Comparison of ENCODE assay signal across 22 mouse cellular contexts in genomic region chr16:31993946-31994345, GRCm38 (mm10). TPM values are rescaled to one million over a fixed set of nuclear protein-coding genes. Genes with fewer than 3 reads are reported as not detected.
DNase-seq lines count a peak whose midpoint lies in the region; TF ChIP-seq lines count a peak whose summit lies in the region.
"Had no signal": no experiment of that assay in that cellular context is flagged by ENCODE, and none has a peak within 500 bp of the region (broad histone marks: within the 10 kb centered on the region; RNA-seq: fewer than 3 reads in every experiment).

No protein-coding gene starts in this region.

- H3K27ac ChIP-seq in liver, adult 2 months (replicated peaks; ENCODE audit: insufficient read depth, low read depth, low read length): peak overlapping the region; percentile 78
- peak overlapping the region; percentile 93 for H3K27ac ChIP-seq in embryonic fibroblast, embryonic 13.5 days (ENCODE audit: insufficient read depth, low read length)
- H3K27ac ChIP-seq: embryonic facial prominence, embryonic 10.5 days; embryonic facial prominence, embryonic 13.5 days; forebrain, embryonic 10.5 days; forebrain, embryonic 13.5 days; heart, adult 2 months; hindbrain, embryonic 12.5 days; hindbrain, embryonic 15.5 days had no signal

- H3K36me3 ChIP-seq in liver, adult 2 months (ENCODE audit: control insufficient read depth, insufficient read depth, low read length): peaks cover 5% of the 10 kb centered on the region

- no peak overlapping the region for H3K9ac ChIP-seq in liver, adult 2 months (ENCODE audit: low read depth, low read length)
- H3K9ac ChIP-seq: embryonic facial prominence, embryonic 13.5 days; forebrain, embryonic 13.5 days; hindbrain, embryonic 12.5 days; hindbrain, embryonic 15.5 days had no signal

- no peak for TF ChIP-seq CTCF in liver, adult 2 months (IDR thresholded peaks at IDR 0.05; ENCODE audit: low read depth, low read length)
- no peak for TF ChIP-seq CTCF in embryonic fibroblast, embryonic 13.5 days (IDR thresholded peaks at IDR 0.05; ENCODE audit: borderline replicate concordance, insufficient read depth, low read length)

- TF ChIP-seq POLR2A in liver, adult 2 months (IDR thresholded peaks at IDR 0.05; ENCODE audit: extremely low read depth, insufficient read depth, low read length): no peak
- TF ChIP-seq POLR2A in embryonic fibroblast, embryonic 13.5 days (IDR thresholded peaks at IDR 0.05; ENCODE audit: low read depth, low read length): no peak

- peaks cover 24% of the 10 kb centered on the region for H3K4me1 ChIP-seq in liver, adult 2 months (ENCODE audit: control insufficient read depth, insufficient read depth, low read length)
- H3K4me1 ChIP-seq in embryonic fibroblast, embryonic 13.5 days (ENCODE audit: control insufficient read depth, insufficient read depth, low read length): 0 out of 2 replicates have a peak, but pooled peaks cover 3% of the 10 kb centered on the region
- H3K4me1 ChIP-seq: embryonic facial prominence, embryonic 10.5 days; embryonic facial prominence, embryonic 13.5 days; forebrain, embryonic 10.5 days; forebrain, embryonic 13.5 days; hindbrain, embryonic 12.5 days; hindbrain, embryonic 15.5 days had no signal

- DNase-seq in adrenal gland, adult 2 months: peak; percentile 14
- DNase-seq in adrenal gland, adult 18-20 months (ENCODE audit: low spot score in 2 of 2): no peak
- peak; percentile 30 for DNase-seq in liver, adult 2 months (ENCODE audit: extremely low read depth, low read depth, low spot score)
- no peak for DNase-seq in liver
- no peak for DNase-seq in ovary, adult 18-20 months (ENCODE audit: low spot score)
- DNase-seq: adrenal gland, postnatal 14 days; B cell, adult 2 months; cerebellum, adult 11-12 months; cerebellum, adult 8-10 months; cerebellum, postnatal 10 days; cerebellum, postnatal 36 days; embryo, embryonic 11 days; gastrocnemius, postnatal 25 days; heart, adult 2 months had no signal

- peaks cover 13% of the 10 kb centered on the region; the same call in 1 of the 2 replicates for H3K79me2 ChIP-seq in liver, adult 2 months (ENCODE audit: control insufficient read depth, insufficient read depth, low read length)

- H3K4me3 ChIP-seq in liver, adult 2 months (ENCODE audit: insufficient read depth, low read depth, low read length): no peak overlapping the region
- no peak overlapping the region for H3K4me3 ChIP-seq in embryonic fibroblast, embryonic 13.5 days (ENCODE audit: insufficient read depth, low read length)
- H3K4me3 ChIP-seq: embryonic facial prominence, embryonic 10.5 days; embryonic facial prominence, embryonic 13.5 days; forebrain, embryonic 10.5 days; forebrain, embryonic 13.5 days; heart, adult 2 months; hindbrain, embryonic 12.5 days; hindbrain, embryonic 15.5 days had no signal

- H3K27me3 ChIP-seq in liver, adult 2 months (ENCODE audit: control insufficient read depth, insufficient read depth, low read length): no peaks in the 10 kb centered on the region
- H3K27me3 ChIP-seq: CH12.LX; embryonic facial prominence, embryonic 13.5 days; forebrain, embryonic 13.5 days; hindbrain, embryonic 12.5 days; hindbrain, embryonic 15.5 days had no signal

RNA-seq across cellular contexts. Expression of gene Senp5, which starts 9.1 kb away (rescaled TPM):
- total RNA-seq in adrenal gland, adult 2 months (2021): 10 to 100 TPM; 19.1 to 26.3 TPM
- polyA plus RNA-seq in adrenal gland, adult 2 months (2012; rRNA removed): 1.6 and 1.7 TPM in 2 replicates
- total RNA-seq in adrenal gland, adult 18-20 months (2021): 10 to 100 TPM; 22.9 to 25.7 TPM
- 10.8 and 12.8 TPM in 2 replicates for total RNA-seq in liver, adult 2 months (2014; rRNA removed)
- 3.6 and 3.7 TPM in 2 replicates for polyA plus RNA-seq in liver, adult 2 months (2012; rRNA removed)
- polyA plus RNA-seq in embryonic fibroblast, embryonic 13.5 days (2011; ENCODE audit: insufficient read length, low read depth, missing spikeins): 54.9 and 72.1 TPM in 2 replicates

RNA-seq across cellular contexts. Expression of gene Ncbp2, which starts 45.6 kb away (rescaled TPM):
- 10 to 100 TPM; 45.1 to 54.0 TPM for total RNA-seq in adrenal gland, adult 2 months (2021)
- 2.3 and 6.0 TPM in 2 replicates for polyA plus RNA-seq in adrenal gland, adult 2 months (2012; rRNA removed)
- total RNA-seq in adrenal gland, adult 18-20 months (2021): 10 to 100 TPM; 55.4 to 56.1 TPM
- 8.4 and 10.5 TPM in 2 replicates for total RNA-seq in liver, adult 2 months (2014; rRNA removed)
- 6.9 and 8.4 TPM in 2 replicates for polyA plus RNA-seq in liver, adult 2 months (2012; rRNA removed)
- polyA plus RNA-seq in embryonic fibroblast, embryonic 13.5 days (2011; ENCODE audit: insufficient read length, low read depth, missing spikeins): 73.8 and 91.5 TPM in 2 replicates

RNA-seq across cellular contexts. Expression of gene 0610012G03Rik, which starts 45.7 kb away (rescaled TPM):
- total RNA-seq in adrenal gland, adult 2 months (2021): 10 to 100 TPM; 40.5 to 47.4 TPM
- 143 and 164 TPM in 2 replicates for polyA plus RNA-seq in adrenal gland, adult 2 months (2012; rRNA removed)
- total RNA-seq in adrenal gland, adult 18-20 months (2021): 10 to 100 TPM; 41.8 to 55.2 TPM
- total RNA-seq in liver, adult 2 months (2014; rRNA removed): 25.3 and 34.6 TPM in 2 replicates
- polyA plus RNA-seq in liver, adult 2 months (2012; rRNA removed): 61.1 and 63.2 TPM in 2 replicates
- polyA plus RNA-seq in embryonic fibroblast, embryonic 13.5 days (2011; ENCODE audit: insufficient read length, low read depth, missing spikeins): 16.8 and 19.0 TPM in 2 replicates

Comparison
In these comparisons a context has a peak if more than half of its experiments do, and no peak if none do; other contexts are left out.
1. DNase-seq: peak in adrenal gland, adult 2 months (single experiment) and liver, adult 2 months (single experiment); none in adrenal gland, adult 18-20 months (0 of 2), liver (single experiment) and ovary, adult 18-20 months (single experiment).